Mouse (Mus musculus) hindbrain, embryonic 16.5 days (tissue): ENCODE data around the gene S100a6. TPM values are rescaled to one million over a fixed set of nuclear protein-coding genes. Genes with fewer than 3 reads are reported as not detected.
A peak's percentile ranks its signal among the peaks of the same experiment; 100 is the strongest.

ENCODE experiments used
- ATAC-seq: fragments of 200-750 bp; cut with Nextera tagmentation; 2 replicates; pipeline ENCODE4 v1.8.0; 2017; ENCODE audit warnings: moderate TSS enrichment, moderate library complexity
- H3K27ac ChIP-seq: fragments of 300-500 bp; sonication (generic); 2 replicates; pipeline ENCODE4 v1.5.1; 2014; ENCODE audit warnings: low read depth, mild to moderate bottlenecking, control low read depth, low read length, moderate library complexity
- H3K27me3 ChIP-seq: fragments of 300-500 bp; sonication (generic); replicated peaks from 2 replicates; pipeline ENCODE4 v1.6.1; 2014; ENCODE audit warnings: low read length; ENCODE audit not compliant: control insufficient read depth, insufficient read depth
- H3K36me3 ChIP-seq: fragments of 300-500 bp; sonication (generic); 2 replicates; pipeline ENCODE4 v1.6.1; 2014; ENCODE audit warnings: mild to moderate bottlenecking, low read length, moderate library complexity, mixed read lengths; ENCODE audit not compliant: control insufficient read depth, insufficient read depth
- H3K4me1 ChIP-seq: fragments of 300-500 bp; sonication (generic); 2 replicates; pipeline ENCODE4 v1.6.1; 2014; ENCODE audit warnings: low read depth, low read length; ENCODE audit not compliant: control insufficient read depth, insufficient read depth
- H3K4me2 ChIP-seq: fragments of 300-500 bp; sonication (generic); 2 replicates; pipeline ENCODE4 v1.6.1; 2014; ENCODE audit warnings: mild to moderate bottlenecking, low read length, control low read depth, moderate library complexity
- H3K4me3 ChIP-seq: fragments of 300-500 bp; sonication (generic); 2 replicates; pipeline ENCODE4 v1.5.1; 2014; ENCODE audit warnings: mild to moderate bottlenecking, low read length, control low read depth, moderate library complexity
- H3K9ac ChIP-seq: fragments of 300-500 bp; sonication (generic); 2 replicates; pipeline ENCODE4 v1.6.1; 2014; ENCODE audit warnings: low read depth, mild to moderate bottlenecking, control low read depth, low read length, moderate library complexity
- H3K9me3 ChIP-seq: fragments of 300-500 bp; sonication (generic); 2 replicates; pipeline ENCODE4 v1.6.1; 2014; ENCODE audit warnings: mild to moderate bottlenecking, low read length, moderate library complexity; ENCODE audit not compliant: control insufficient read depth
- WGBS: fragments of 180-500 bp; shearing (Covaris S2); extraction: QIAGEN DNeasy Blood & Tissue Kit; methylation state at CpG from one replicate; pipeline ENCODE4 v1.1.7; 2014; 5-methylcytosine and 5-hydroxymethylcytosine counted together
- polyA plus RNA-seq: library from polyadenylated mRNA; unstranded; fragments of >200 nt; fragmentation: Nextera tagmentation; extraction: Ambion mirVana; gene quantifications from 2 replicates; pipeline ENCODE4 v1.2.1, GENCODE M21; 2015

The S100a6 gene
- polyA plus RNA-seq, 1 experiment from 2014 or later: 32.1 TPM

- WGBS: 89% methylated on average over 11 of the region's 11 CpGs
- Histone ChIP-seq H3K36me3 (no peaks in the 10 kb centered on the region), H3K4me1 (peaks cover 5% of the 10 kb centered on the region; the same call in 1 of the 2 replicates), H3K9me3 (no peaks in the 10 kb centered on the region), H3K4me2 (no peak overlapping the region), H3K4me3 (no peak overlapping the region), H3K27ac (no peak overlapping the region), H3K9ac (no peak overlapping the region), H3K27me3 (peaks cover 3% of the 10 kb centered on the region)
- no peak for ATAC-seq
Observed at GRCm38 (mm10) chr3:90614611-90615251, 2.0 kb downstream of the S100a6 start.

GRCm38 (mm10) chr3:90615415-90615814 lies 2.7 kb downstream of the S100a6 start:
- Histone ChIP-seq H3K27ac (no peak overlapping the region), H3K4me2 (no peak overlapping the region), H3K4me3 (no peak overlapping the region), H3K36me3 (no peaks in the 10 kb centered on the region), H3K9ac (no peak overlapping the region), H3K4me1 (peaks cover 5% of the 10 kb centered on the region; the same call in 1 of the 2 replicates), H3K9me3 (no peaks in the 10 kb centered on the region), H3K27me3 (peaks cover 3% of the 10 kb centered on the region)
- ATAC-seq: peak; percentile 71
- WGBS: 8% methylated on average over 7 of the region's 7 CpGs

- no peak overlapping the region for H3K4me3 ChIP-seq
- H3K27me3 ChIP-seq: peaks cover 3% of the 10 kb centered on the region
- WGBS: 83% methylated on average over 1 of the region's 1 CpGs
- ATAC-seq: no peak
- no peak overlapping the region for H3K9ac ChIP-seq
- H3K27ac ChIP-seq: no peak overlapping the region
- no peak overlapping the region for H3K4me2 ChIP-seq
- H3K9me3 ChIP-seq: no peaks in the 10 kb centered on the region
- no peaks in the 10 kb centered on the region for H3K36me3 ChIP-seq
- H3K4me1 ChIP-seq: peaks cover 5% of the 10 kb centered on the region; the same call in 1 of the 2 replicates
Observed at GRCm38 (mm10) chr3:90615911-90616310, 3.2 kb downstream of the S100a6 start.

GRCm38 (mm10) chr3:90617586-90617985 lies 4.9 kb downstream of the S100a6 start:
- Histone ChIP-seq H3K9me3 (no peaks in the 10 kb centered on the region), H3K4me3 (no peak overlapping the region), H3K4me1 (peaks cover 5% of the 10 kb centered on the region; the same call in 1 of the 2 replicates), H3K4me2 (no peak overlapping the region), H3K9ac (no peak overlapping the region), H3K36me3 (no peaks in the 10 kb centered on the region), H3K27ac (no peak overlapping the region), H3K27me3 (peaks cover 3% of the 10 kb centered on the region)
- WGBS: 10% methylated on average over 1 of the region's 1 CpGs
- ATAC-seq: no peak

GRCm38 (mm10) chr3:90621552-90621951 lies 8.9 kb downstream of the S100a6 start:
- H3K9me3 ChIP-seq: no peaks in the 10 kb centered on the region
- H3K9ac ChIP-seq: no peak overlapping the region
- H3K36me3 ChIP-seq: no peaks in the 10 kb centered on the region
- H3K27me3 ChIP-seq: no peaks in the 10 kb centered on the region
- WGBS: 64% methylated on average over 7 of the region's 7 CpGs
- H3K4me2 ChIP-seq: no peak overlapping the region
- H3K4me1 ChIP-seq: peaks cover 11% of the 10 kb centered on the region
- no peak overlapping the region for H3K27ac ChIP-seq
- no peak overlapping the region for H3K4me3 ChIP-seq
- no peak for ATAC-seq

GRCm38 (mm10) chr3:90623435-90624071 lies 10.9 kb downstream of the S100a6 start:
- no peak overlapping the region for H3K27ac ChIP-seq
- ATAC-seq: peak; percentile 71

GRCm38 (mm10) chr3:90625496-90625895 lies 12.8 kb downstream of the S100a6 start:
- WGBS: 73% methylated on average over 5 of the region's 5 CpGs
- ATAC-seq: no peak

More at GRCm38 (mm10) chr3:90623435-90624071, 10.9 kb downstream of the S100a6 start:
- H3K4me2 ChIP-seq: no peak overlapping the region
- no peaks in the 10 kb centered on the region for H3K36me3 ChIP-seq
- WGBS: 5% methylated on average over 2 of the region's 2 CpGs
- no peak overlapping the region for H3K9ac ChIP-seq
- H3K4me1 ChIP-seq: peaks cover 11% of the 10 kb centered on the region
- H3K4me3 ChIP-seq: no peak overlapping the region
- H3K9me3 ChIP-seq: no peaks in the 10 kb centered on the region
- H3K27me3 ChIP-seq: no peaks in the 10 kb centered on the region

GRCm38 (mm10) chr3:90626266-90627021 lies 13.8 kb downstream of the S100a6 start:
- H3K27me3 ChIP-seq: no peaks in the 10 kb centered on the region
- 81% methylated on average over 9 of the region's 9 CpGs for WGBS
- H3K4me2 ChIP-seq: no peak overlapping the region
- ATAC-seq: no peak
- peaks cover 11% of the 10 kb centered on the region for H3K4me1 ChIP-seq
- no peaks in the 10 kb centered on the region for H3K36me3 ChIP-seq
- H3K4me3 ChIP-seq: no peak overlapping the region
- H3K9ac ChIP-seq: no peak overlapping the region
- no peak overlapping the region for H3K27ac ChIP-seq
- H3K9me3 ChIP-seq: no peaks in the 10 kb centered on the region

More at GRCm38 (mm10) chr3:90625496-90625895, 12.8 kb downstream of the S100a6 start:
- Histone ChIP-seq H3K4me1 (peaks cover 11% of the 10 kb centered on the region), H3K27ac (no peak overlapping the region), H3K4me2 (no peak overlapping the region), H3K27me3 (no peaks in the 10 kb centered on the region), H3K9ac (no peak overlapping the region), H3K36me3 (no peaks in the 10 kb centered on the region), H3K4me3 (no peak overlapping the region), H3K9me3 (no peaks in the 10 kb centered on the region)

- Histone ChIP-seq H3K27me3 (no peaks in the 10 kb centered on the region), H3K4me3 (no peak overlapping the region), H3K9ac (no peak overlapping the region), H3K9me3 (no peaks in the 10 kb centered on the region), H3K36me3 (no peaks in the 10 kb centered on the region), H3K27ac (no peak overlapping the region), H3K4me1 (peaks cover 11% of the 10 kb centered on the region), H3K4me2 (no peak overlapping the region)
- 98% methylated on average over 5 of the region's 5 CpGs for WGBS
- no peak for ATAC-seq
Observed at GRCm38 (mm10) chr3:90627366-90627765, 14.7 kb downstream of the S100a6 start.
